Mouse (Mus musculus): Measurements from ENCODE around the gene Aoc2. TPM values are rescaled to one million over a fixed set of nuclear protein-coding genes. Genes with fewer than 3 reads are reported as not detected.
A peak's percentile ranks its signal among the peaks of the same experiment; 100 is the strongest.

Aoc2 gene
- total and polyA plus RNA-seq, 3 experiments, result 12.1 to 21.1 TPM; not detected in 1

DNA sequence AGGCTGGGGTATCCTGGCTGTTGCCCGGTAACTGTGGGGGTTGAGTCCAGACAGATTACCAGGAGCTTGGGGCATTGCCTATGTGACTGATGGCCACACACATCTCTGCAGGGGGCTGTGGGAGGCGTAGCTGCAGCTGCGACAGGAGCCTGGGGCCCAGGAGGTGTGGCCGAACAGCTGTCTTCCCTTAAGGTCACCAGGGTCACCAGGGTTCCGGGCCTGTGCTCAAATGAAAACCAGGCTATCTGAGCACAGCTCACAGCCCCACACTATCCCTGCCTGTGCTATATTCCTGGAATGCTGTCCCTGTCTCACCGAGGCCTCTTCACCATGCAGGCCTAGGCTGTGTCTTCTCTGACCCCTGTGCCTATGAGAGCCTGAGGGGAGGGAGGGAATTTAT is 9.7 kb downstream of the Aoc2 start:
- Histone ChIP-seq H3K79me2 (ENCODE audit: control insufficient read depth, insufficient read depth, low read length, poor library complexity) (no peaks in the 10 kb centered on the region), H3K4me3 (ENCODE audit: control insufficient read depth in 1 of 2, insufficient read depth in 1 of 2, low read depth in 2 of 2, low read length in 2 of 2) (no peak overlapping the region), H3K36me3 (ENCODE audit: control insufficient read depth in 1 of 2, insufficient read depth in 2 of 2, low read length in 2 of 2) (peaks cover 0 to 3% of the 10 kb centered on the region in 2 experiments; a peak in 2 of 4 replicates), H3K9ac (ENCODE audit: control insufficient read depth, low read depth, low read length, poor library complexity, severe bottlenecking) (no peak overlapping the region), H3K9me3 (replicated peaks; ENCODE audit: insufficient read depth, low read length) (no peaks in the 10 kb centered on the region), H3K4me1 (ENCODE audit: control insufficient read depth in 1 of 2, insufficient read depth in 2 of 2, low read length in 2 of 2) (peaks cover 3 to 4% of the 10 kb centered on the region in 2 experiments; a peak in 3 of 4 replicates), H3K27me3 (ENCODE audit: control insufficient read depth in 1 of 2, insufficient read depth in 2 of 2, low read length in 2 of 2) (no peaks in the 10 kb centered on the region), H3K27ac (ENCODE audit: control insufficient read depth, low read depth, low read length) (no peak overlapping the region)
- no peak for DNase-seq (ENCODE audit: low read depth, low spot score)
- no peak for TF ChIP-seq NELFE (IDR thresholded peaks at IDR 0.05; ENCODE audit: low read depth, low read length)
- no peak for TF ChIP-seq SIN3A (IDR thresholded peaks at IDR 0.05; ENCODE audit: low read length)
- no peak for TF ChIP-seq MYB (IDR thresholded peaks at IDR 0.05; ENCODE audit: low read depth, low read length)
- no peak for TF ChIP-seq SMC3 (IDR thresholded peaks at IDR 0.05; ENCODE audit: low read depth, low read length)
- TF ChIP-seq USF1 (IDR thresholded peaks at IDR 0.05; ENCODE audit: low read depth, low read length), result no peak
- TF ChIP-seq ZC3H11A (IDR thresholded peaks at IDR 0.05; ENCODE audit: low read depth, low read length), result no peak
- no peak for TF ChIP-seq EP300 (IDR thresholded peaks at IDR 0.05; ENCODE audit: low read depth in 1 of 2, low read length in 2 of 2)
- TF ChIP-seq TCF12 (IDR thresholded peaks at IDR 0.05; ENCODE audit: low read depth, low read length), result no peak
- no peak for TF ChIP-seq GATA1 (IDR thresholded peaks at IDR 0.05; ENCODE audit: low read depth, low read length)
- TF ChIP-seq MAX (IDR thresholded peaks at IDR 0.05; ENCODE audit: low read length), result no peak
- no peak for TF ChIP-seq CTCF (IDR thresholded peaks at IDR 0.05 in 2 of 3, conservative IDR thresholded peaks at IDR 0.05 in 1 of 3; ENCODE audit: control insufficient read depth in 1 of 3, insufficient read depth in 1 of 3, low read depth in 2 of 3, low read length in 3 of 3, poor library complexity in 1 of 3, severe bottlenecking in 1 of 3)
- no peak for TF ChIP-seq POLR2AphosphoS2 (IDR thresholded peaks at IDR 0.05; ENCODE audit: low read length)
- no peak for TF ChIP-seq E2F4 (IDR thresholded peaks at IDR 0.05; ENCODE audit: borderline replicate concordance, low read depth, low read length)
- TF ChIP-seq MAFK (IDR thresholded peaks at IDR 0.05; ENCODE audit: borderline replicate concordance, low read depth, low read length), result no peak
- no peak for TF ChIP-seq ZMIZ1 (IDR thresholded peaks at IDR 0.05; ENCODE audit: low read depth, low read length)

DNA sequence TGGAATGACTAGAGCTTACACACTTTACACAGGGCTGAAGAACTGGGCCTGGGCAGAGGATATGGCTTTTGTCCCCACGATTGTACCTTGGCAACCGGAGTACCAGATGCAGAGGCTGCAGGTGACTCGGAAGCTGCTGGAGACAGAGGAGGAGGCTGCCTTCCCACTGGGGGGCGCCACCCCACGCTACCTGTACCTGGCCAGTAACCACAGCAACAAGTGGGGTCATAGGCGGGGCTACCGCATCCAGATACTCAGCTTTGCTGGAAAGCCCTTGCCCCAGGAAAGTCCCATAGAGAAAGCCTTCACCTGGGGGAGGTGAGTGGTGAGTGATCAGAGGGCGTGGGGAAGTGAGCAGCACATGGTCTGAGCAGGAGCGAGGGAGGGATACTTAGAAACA is 10.8 kb downstream of the Aoc2 start:
- Histone ChIP-seq H3K27ac (ENCODE audit: control insufficient read depth, low read depth, low read length) (no peak overlapping the region), H3K9me3 (replicated peaks; ENCODE audit: insufficient read depth, low read length) (no peaks in the 10 kb centered on the region), H3K9ac (ENCODE audit: control insufficient read depth, low read depth, low read length, poor library complexity, severe bottlenecking) (no peak overlapping the region), H3K79me2 (ENCODE audit: control insufficient read depth, insufficient read depth, low read length, poor library complexity) (no peaks in the 10 kb centered on the region), H3K27me3 (ENCODE audit: control insufficient read depth in 1 of 2, insufficient read depth in 2 of 2, low read length in 2 of 2) (no peaks in the 10 kb centered on the region), H3K36me3 (ENCODE audit: control insufficient read depth in 1 of 2, insufficient read depth in 2 of 2, low read length in 2 of 2) (peaks cover 0 to 3% of the 10 kb centered on the region in 2 experiments; a peak in 1 of 4 replicates), H3K4me1 (ENCODE audit: control insufficient read depth in 1 of 2, insufficient read depth in 2 of 2, low read length in 2 of 2) (peaks cover 3 to 4% of the 10 kb centered on the region in 2 experiments; a peak in 3 of 4 replicates), H3K4me3 (ENCODE audit: control insufficient read depth in 1 of 2, insufficient read depth in 1 of 2, low read depth in 2 of 2, low read length in 2 of 2) (no peak overlapping the region)
- TF ChIP-seq SMC3 (IDR thresholded peaks at IDR 0.05; ENCODE audit: low read depth, low read length), result peak; percentile 37; the same call in 1 of the 2 replicates
- no peak for TF ChIP-seq E2F4 (IDR thresholded peaks at IDR 0.05; ENCODE audit: borderline replicate concordance, low read depth, low read length)
- no peak for TF ChIP-seq ZC3H11A (IDR thresholded peaks at IDR 0.05; ENCODE audit: low read depth, low read length)
- no peak for TF ChIP-seq EP300 (IDR thresholded peaks at IDR 0.05; ENCODE audit: low read depth in 1 of 2, low read length in 2 of 2)
- TF ChIP-seq BHLHE40 (IDR thresholded peaks at IDR 0.05; ENCODE audit: borderline replicate concordance, low read depth, low read length), result no peak
- TF ChIP-seq USF1 (IDR thresholded peaks at IDR 0.05; ENCODE audit: low read depth, low read length), result no peak
- peak; percentile 31 to 65 (median 50); a peak in 5 of 6 replicates for TF ChIP-seq CTCF (IDR thresholded peaks at IDR 0.05 in 2 of 3, conservative IDR thresholded peaks at IDR 0.05 in 1 of 3; ENCODE audit: control insufficient read depth in 1 of 3, insufficient read depth in 1 of 3, low read depth in 2 of 3, low read length in 3 of 3, poor library complexity in 1 of 3, severe bottlenecking in 1 of 3)
- TF ChIP-seq GATA1 (IDR thresholded peaks at IDR 0.05; ENCODE audit: low read depth, low read length), result no peak
- TF ChIP-seq MYB (IDR thresholded peaks at IDR 0.05; ENCODE audit: low read depth, low read length), result no peak
- TF ChIP-seq RAD21 (IDR thresholded peaks at IDR 0.05; ENCODE audit: low read depth, low read length), result peak; percentile 4
- no peak for TF ChIP-seq RCOR1 (IDR thresholded peaks at IDR 0.05; ENCODE audit: low read depth, low read length)
- TF ChIP-seq TAL1 (IDR thresholded peaks at IDR 0.05; ENCODE audit: low read length), result no peak
- TF ChIP-seq GABPA (IDR thresholded peaks at IDR 0.05; ENCODE audit: low read depth, low read length), result no peak
- no peak for DNase-seq (ENCODE audit: low read depth, low spot score)
